Mouse (Mus musculus) MEL (cell line): ENCODE results near the gene Tbcb. TPM values are rescaled to one million over a fixed set of nuclear protein-coding genes. Genes with fewer than 3 reads are reported as not detected.
"Not testable (repeated sequence)": the region's sequence is repeated elsewhere in the genome, so short reads cannot be mapped to it uniquely, and the experiment has no call there.

ENCODE experiments used
- DNase-seq: peaks from one replicate; pipeline ENCODE4 v3.0.0; 2011; ENCODE audit warnings: low read depth, low spot score
- H3K27ac ChIP-seq: 2 replicates; pipeline ENCODE4 v1.5.1; 2012; ENCODE audit warnings: low read depth, mild to moderate bottlenecking, control low read depth, low read length, moderate library complexity; ENCODE audit not compliant: control insufficient read depth
- H3K27me3 ChIP-seq, 2 experiments: fragments of 150-350 bp in 1 of 2; sonication (generic) in 1 of 2; 2 replicates each; pipeline ENCODE4 v1.6.1; 2012; ENCODE audit warnings: low read length in 2 of 2, mild to moderate bottlenecking in 2 of 2, improper control_type of control experiment in 1 of 2, moderate library complexity in 1 of 2; ENCODE audit not compliant: insufficient read depth in 2 of 2, control insufficient read depth in 1 of 2
- H3K36me3 ChIP-seq, 2 experiments: 2 replicates each; pipeline ENCODE4 v1.6.1; 2012 to 2014; ENCODE audit warnings: low read length in 2 of 2, improper control_type of control experiment in 1 of 2, inconsistent platforms in 1 of 2, mild to moderate bottlenecking in 1 of 2; ENCODE audit not compliant: insufficient read depth in 2 of 2, control insufficient read depth in 1 of 2
- H3K4me1 ChIP-seq, 2 experiments: fragments of 150-350 bp in 1 of 2; sonication (generic) in 1 of 2; 2 replicates each; pipeline ENCODE4 v1.6.1; 2012; ENCODE audit warnings: low read length in 2 of 2, improper control_type of control experiment in 1 of 2, mild to moderate bottlenecking in 1 of 2; ENCODE audit not compliant: insufficient read depth in 2 of 2, control insufficient read depth in 1 of 2
- H3K4me3 ChIP-seq, 2 experiments: fragments of 150-350 bp in 1 of 2; sonication (generic) in 1 of 2; 2 replicates each; pipeline ENCODE4 v1.5.1; 2012; ENCODE audit warnings: low read depth in 2 of 2, low read length in 2 of 2, mild to moderate bottlenecking in 2 of 2, moderate library complexity in 2 of 2, control low read depth in 1 of 2, improper control_type of control experiment in 1 of 2; ENCODE audit not compliant: control insufficient read depth in 1 of 2, insufficient read depth in 1 of 2
- H3K79me2 ChIP-seq: 2 replicates; pipeline ENCODE4 v1.6.1; 2012; ENCODE audit warnings: mild to moderate bottlenecking, low read length, moderate library complexity; ENCODE audit not compliant: control insufficient read depth, poor library complexity, insufficient read depth
- H3K9ac ChIP-seq: 2 replicates; pipeline ENCODE4 v1.6.1; 2012; ENCODE audit warnings: low read depth, mild to moderate bottlenecking, control low read depth, low read length, moderate library complexity; ENCODE audit not compliant: control insufficient read depth, poor library complexity, severe bottlenecking
- H3K9me3 ChIP-seq: fragments of 150-350 bp; sonication (generic); replicated peaks from 2 replicates; pipeline ENCODE4 v1.6.1; 2012; ENCODE audit warnings: mild to moderate bottlenecking, low read length, improper control_type of control experiment, moderate library complexity; ENCODE audit not compliant: insufficient read depth
- CHD1 ChIP-seq: IDR thresholded peaks from 2 replicates; pipeline ENCODE4 v1.6.1; 2012; ENCODE audit warnings: low read depth, mild to moderate bottlenecking, inconsistent platforms, low read length, improper control_type of control experiment
- CHD2 ChIP-seq: IDR thresholded peaks from 2 replicates; pipeline ENCODE4 v1.6.1; 2011; ENCODE audit warnings: low read length, improper control_type of control experiment
- GATA1 ChIP-seq: IDR thresholded peaks from 2 replicates; pipeline ENCODE4 v1.6.1; 2011; ENCODE audit warnings: low read depth, low read length, improper control_type of control experiment
- JUND ChIP-seq: IDR thresholded peaks from 2 replicates; pipeline ENCODE4 v1.6.1; 2011; ENCODE audit warnings: low read depth, mild to moderate bottlenecking, improper control_type of control experiment, low read length
- KAT2A ChIP-seq: conservative IDR thresholded peaks from 2 replicates; pipeline ENCODE4 v1.6.1; 2012; ENCODE audit warnings: low read depth, low read length, improper control_type of control experiment, inconsistent platforms
- MAFK ChIP-seq: IDR thresholded peaks from 2 replicates; pipeline ENCODE4 v1.6.1; 2011; ENCODE audit warnings: low read depth, mild to moderate bottlenecking, low read length, improper control_type of control experiment, borderline replicate concordance
- MEF2A ChIP-seq: IDR thresholded peaks from 2 replicates; pipeline ENCODE4 v1.6.1; 2014; ENCODE audit warnings: low read depth, mild to moderate bottlenecking, inconsistent platforms, low read length, improper control_type of control experiment; ENCODE audit not compliant: poor library complexity, insufficient replicate concordance, severe bottlenecking; ENCODE audit errors: extremely low read depth
- NRF1 ChIP-seq: IDR thresholded peaks from 2 replicates; pipeline ENCODE4 v1.6.1; 2014; ENCODE audit warnings: low read depth, mild to moderate bottlenecking, inconsistent platforms, low read length, improper control_type of control experiment, moderate library complexity; ENCODE audit not compliant: poor library complexity, insufficient read depth, severe bottlenecking
- POLR2A ChIP-seq, 2 experiments: IDR thresholded peaks; 2 replicates each; pipeline ENCODE4 v1.6.1; 2011 to 2012; ENCODE audit warnings: low read length in 2 of 2, mild to moderate bottlenecking in 2 of 2, control low read depth in 1 of 2, improper control_type of control experiment in 1 of 2, low read depth in 1 of 2, moderate library complexity in 1 of 2; ENCODE audit not compliant: control insufficient read depth in 1 of 2, insufficient read depth in 1 of 2, poor library complexity in 1 of 2
- POLR2AphosphoS2 ChIP-seq: IDR thresholded peaks from 2 replicates; pipeline ENCODE4 v1.6.1; 2011; ENCODE audit warnings: low read length, improper control_type of control experiment
- SMC3 ChIP-seq: IDR thresholded peaks from 2 replicates; pipeline ENCODE4 v1.6.1; 2011; ENCODE audit warnings: low read depth, low read length, improper control_type of control experiment
- UBTF ChIP-seq: IDR thresholded peaks from 2 replicates; pipeline ENCODE4 v1.6.1; 2012; ENCODE audit warnings: low read depth, mild to moderate bottlenecking, inconsistent platforms, low read length, improper control_type of control experiment, moderate library complexity, borderline replicate concordance; ENCODE audit not compliant: insufficient read depth
- ZKSCAN1 ChIP-seq: IDR thresholded peaks from 2 replicates; pipeline ENCODE4 v1.6.1; 2012; ENCODE audit warnings: low read depth, mild to moderate bottlenecking, inconsistent platforms, low read length, improper control_type of control experiment, moderate library complexity
- ZNF384 ChIP-seq: IDR thresholded peaks from 2 replicates; pipeline ENCODE4 v1.6.1; 2012; ENCODE audit warnings: low read depth, mild to moderate bottlenecking, inconsistent platforms, low read length, improper control_type of control experiment
- polyA plus RNA-seq, 2 experiments: library from polyadenylated mRNA; stranded (reverse) in 1 of 2; unstranded in 1 of 2; fragments of >175 nt in 1 of 2; fragments of >200 nt in 1 of 2; gene quantifications; 2 replicates each; pipeline versions ENCODE4 v1.2.1 to v1.2.4; 2012; ENCODE audit warnings: low replicate concordance in 2 of 2, low read depth in 1 of 2; ENCODE audit not compliant: insufficient read length in 2 of 2, insufficient read depth in 1 of 2, missing spikeins in 1 of 2
- total RNA-seq: library from RNA; depleted of rRNA; stranded (reverse); fragments of 300-350 nt; gene quantifications from 2 replicates; pipeline ENCODE4 v1.2.3, GENCODE M21; 2012

Gene Tbcb
- total and polyA plus RNA-seq, 3 experiments = 54.8 to 72.6 TPM; not detected in 1

DNA sequence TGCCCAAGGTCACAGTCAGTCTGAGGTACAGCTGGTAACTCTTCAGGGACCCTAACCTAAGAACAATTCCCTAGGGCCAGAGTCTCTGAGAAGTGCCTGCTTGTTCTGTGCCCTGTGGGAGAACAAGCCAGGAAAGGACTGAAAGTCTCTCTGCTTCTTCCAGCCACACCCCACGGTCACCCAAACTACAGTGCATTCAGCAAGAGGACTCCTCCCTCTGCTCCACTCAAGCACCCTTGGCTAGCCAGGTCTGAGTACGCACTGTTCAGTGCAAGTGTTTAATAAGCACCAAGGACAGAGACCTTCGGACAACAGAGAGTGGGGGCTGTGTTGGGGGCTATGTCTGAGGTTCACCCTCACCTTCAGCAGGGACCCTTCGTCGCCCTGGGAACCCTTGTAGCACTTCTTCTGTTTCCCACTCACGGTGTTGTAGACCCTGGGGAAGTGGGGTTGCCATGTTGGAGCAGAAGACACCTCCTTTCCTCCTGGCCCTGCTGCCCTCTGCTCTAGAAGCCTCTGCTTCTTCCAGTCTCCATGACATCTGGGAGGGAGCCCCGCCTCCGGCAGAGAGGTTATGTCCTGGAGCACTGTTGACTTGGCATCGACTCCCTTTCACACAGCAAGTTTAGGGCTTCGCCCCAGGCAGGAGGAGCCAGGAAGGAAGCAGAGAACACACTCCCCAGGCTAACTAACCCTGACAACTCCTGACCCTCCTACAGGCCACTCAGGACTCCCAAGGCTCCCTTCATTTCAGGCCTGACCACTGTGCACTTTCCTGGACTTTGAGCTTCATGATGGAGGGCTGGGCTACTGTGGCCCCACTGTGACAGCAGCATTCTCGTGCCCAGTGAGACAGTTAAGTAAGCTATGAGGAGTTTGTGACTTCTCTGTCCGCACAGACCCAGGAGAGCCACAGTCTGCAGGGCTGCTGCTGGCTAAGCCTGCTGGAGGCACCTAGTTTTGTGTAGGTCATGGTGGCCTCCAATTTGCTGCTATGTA, 20.2 kb upstream of the Tbcb start:
- Histone ChIP-seq H3K4me1 (no peaks in the 10 kb centered on the region), H3K4me3 (no peak overlapping the region), H3K27me3 (no peaks in the 10 kb centered on the region), H3K9me3 (no peaks in the 10 kb centered on the region), H3K27ac (no peak overlapping the region), H3K36me3 (peaks cover 0 to 1% of the 10 kb centered on the region in 2 experiments; a peak in 2 of 4 replicates), H3K79me2 (no peaks in the 10 kb centered on the region), H3K9ac (no peak overlapping the region)
- no peak for DNase-seq
- TF ChIP-seq UBTF (no peak), POLR2AphosphoS2 (no peak), JUND (no peak), CHD1 (no peak), KAT2A (no peak), SMC3 (no peak), CHD2 (no peak), POLR2A (IDR thresholded peaks at IDR 0.05; ENCODE audit: control insufficient read depth in 1 of 2, insufficient read depth in 1 of 2, low read depth in 1 of 2, low read length in 2 of 2, poor library complexity in 1 of 2) (no peak), GATA1 (no peak), ZNF384 (no peak), NRF1 (no peak), ZKSCAN1 (no peak), MEF2A (no peak), MAFK (no peak)

DNA sequence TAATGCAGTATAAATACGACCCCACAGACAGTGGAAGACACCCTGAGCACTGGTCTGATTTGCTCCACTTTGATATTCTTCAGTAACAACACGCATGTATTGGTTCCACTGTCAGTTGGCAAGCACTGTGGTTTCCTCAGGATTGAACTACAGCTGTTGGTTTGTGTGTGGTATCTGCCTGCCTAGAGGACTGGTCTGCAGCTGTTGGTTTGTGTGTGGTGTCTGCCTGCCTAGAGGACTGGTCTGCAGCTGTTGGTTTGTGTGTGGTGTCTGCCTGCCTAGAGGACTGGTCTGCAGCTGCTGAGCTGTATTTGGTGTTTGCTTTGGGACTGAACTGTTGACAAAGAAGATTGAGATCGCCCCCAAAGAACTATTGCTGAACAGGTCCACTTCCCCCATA, 5.3 kb upstream of the Tbcb start:
- H3K27me3 ChIP-seq, H3K9me3 ChIP-seq, H3K36me3 ChIP-seq: not testable (repeated sequence)

More for the DNA sequence above, 5.3 kb upstream of the Tbcb start:
- H3K4me3 ChIP-seq, H3K9ac ChIP-seq, DNase-seq, H3K27ac ChIP-seq, H3K4me1 ChIP-seq, H3K79me2 ChIP-seq: not testable (repeated sequence)
